Mouse (Mus musculus) cerebellum, adult 8-10 months (tissue): ENCODE measurements around the gene Mlph.
A peak's percentile ranks its signal among the peaks of the same experiment; 100 is the strongest.

Experiments used
- DNase-seq: peaks from one replicate; pipeline ENCODE4 v3.0.0; 2022

Gene Mlph

GRCm38 (mm10) chr1:90972911-90973573, 58.2 kb downstream of the Mlph start:
- peak; percentile 88 for DNase-seq

- no peak for DNase-seq
Measured at GRCm38 (mm10) chr1:90973574-90973911, 58.7 kb downstream of the Mlph start.

- DNase-seq: no peak
Measured at GRCm38 (mm10) chr1:90974906-90975649, 60.2 kb downstream of the Mlph start.

- no peak for DNase-seq
Measured at GRCm38 (mm10) chr1:90975960-90976359, 61.1 kb downstream of the Mlph start.

GRCm38 (mm10) chr1:90980638-90981330, 65.9 kb downstream of the Mlph start:
- no peak for DNase-seq

GRCm38 (mm10) chr1:90981346-90981745, 66.5 kb downstream of the Mlph start:
- DNase-seq: no peak

- no peak for DNase-seq
Measured at GRCm38 (mm10) chr1:90995916-90996315, 81.0 kb downstream of the Mlph start.

GRCm38 (mm10) chr1:90997136-90997535, 82.3 kb downstream of the Mlph start:
- DNase-seq: no peak

- no peak for DNase-seq
Measured at GRCm38 (mm10) chr1:90997641-90998040, 82.8 kb downstream of the Mlph start.

GRCm38 (mm10) chr1:90998268-90998890, 83.5 kb downstream of the Mlph start, which contains the start of gene Lrrfip1:
Gene Lrrfip1 (plus strand): TSS chr1:90998737.
- peak; percentile 24 for DNase-seq

- DNase-seq: no peak
Measured at GRCm38 (mm10) chr1:90998891-90999611, 84.2 kb downstream of the Mlph start.

- DNase-seq: no peak
Measured at GRCm38 (mm10) chr1:90999911-91000601, 85.2 kb downstream of the Mlph start.
